ENCODE assay signal across 9 mouse cellular contexts in the genomic region with DNA sequence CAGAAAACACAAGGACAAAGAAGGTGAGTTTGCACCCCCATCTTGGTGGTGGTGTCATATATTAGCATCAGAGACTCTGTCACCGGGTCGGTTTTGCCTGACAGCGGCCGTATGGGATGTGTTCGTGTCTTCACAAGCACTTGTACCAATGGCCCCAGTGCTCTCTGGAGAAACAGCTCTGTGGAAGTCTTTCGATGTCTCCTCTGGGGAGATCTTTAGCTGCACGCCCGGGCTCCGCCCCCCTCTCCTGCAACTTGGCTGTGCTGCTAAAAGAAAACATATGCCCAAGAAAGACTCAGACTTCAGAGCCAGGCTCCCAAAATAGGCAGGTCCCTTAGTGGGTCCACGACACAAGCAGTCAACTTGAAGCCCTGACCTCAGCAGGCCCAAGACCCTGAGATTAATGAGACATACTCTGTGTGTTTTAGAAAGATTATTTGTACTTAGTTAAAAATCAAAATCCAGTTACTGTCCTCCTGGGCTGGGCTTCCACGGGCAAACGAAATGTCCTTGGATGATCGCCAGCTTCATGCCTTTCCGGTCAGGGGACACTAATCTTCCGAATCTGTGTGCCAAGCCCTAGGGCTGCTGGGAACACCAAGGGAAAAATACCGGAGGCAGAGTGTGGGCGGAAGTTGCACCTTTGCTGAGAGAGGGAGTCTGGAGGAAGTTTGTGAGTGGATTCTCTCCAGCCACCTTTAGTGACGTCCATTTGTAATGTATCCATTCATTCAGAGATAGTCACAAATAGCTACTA. TPM values are rescaled to one million over a fixed set of nuclear protein-coding genes. Genes with fewer than 3 reads are reported as not detected.
DNase-seq lines count a peak whose midpoint lies in the region; ATAC-seq and TF ChIP-seq lines count a peak whose summit lies in the region.
"Had no signal": no experiment of that assay in that cellular context is flagged by ENCODE, and none has a peak within 500 bp of the region (broad histone marks: within the 10 kb centered on the region; RNA-seq: fewer than 3 reads in every experiment).

No protein-coding gene starts in this region.

- ATAC-seq in liver, postnatal 0 days = peak; percentile 86
- ATAC-seq in intestine, embryonic 15.5 days = no peak
- ATAC-seq in stomach, embryonic 15.5 days (ENCODE audit: insufficient read depth, low FRiP score, low read depth) = no peak

- peak; percentile 74 for DNase-seq in liver, postnatal 0 days
- no peak for DNase-seq in liver
- DNase-seq in cerebellum, postnatal 14 days = peak; percentile 87 to 92
- DNase-seq in heart, adult 11 months = peak; percentile 97
- DNase-seq in lung, adult 18-20 months = peak; percentile 77 to 88
- DNase-seq in thymus, postnatal 10 days (ENCODE audit: low spot score in 2 of 2) = no peak

- no peaks in the 10 kb centered on the region for H3K36me3 ChIP-seq in liver, postnatal 0 days (replicated peaks; ENCODE audit: insufficient read depth, low read length)
- H3K36me3 ChIP-seq in intestine, embryonic 15.5 days = no peaks in the 10 kb centered on the region
- no peaks in the 10 kb centered on the region for H3K36me3 ChIP-seq in stomach, embryonic 15.5 days
- H3K36me3 ChIP-seq: G1E had no signal

- WGBS in liver, postnatal 0 days (ENCODE audit: insufficient replicate concordance) = 63% methylated on average over 18 of the region's 18 CpGs
- WGBS in intestine, embryonic 15.5 days = 41% methylated on average over 18 of the region's 18 CpGs
- 34% methylated on average over 18 of the region's 18 CpGs for WGBS in stomach, embryonic 15.5 days

- no peak for TF ChIP-seq CTCF in liver, postnatal 0 days (IDR thresholded peaks at IDR 0.05; ENCODE audit: low read depth)

- no peak overlapping the region for H3K4me3 ChIP-seq in liver, postnatal 0 days (ENCODE audit: low read depth, low read length)
- no peak overlapping the region for H3K4me3 ChIP-seq in intestine, embryonic 15.5 days (replicated peaks)
- no peak overlapping the region for H3K4me3 ChIP-seq in stomach, embryonic 15.5 days (replicated peaks)

- peaks cover 14% of the 10 kb centered on the region for H3K4me1 ChIP-seq in liver, postnatal 0 days (ENCODE audit: insufficient read depth)
- peaks cover 29% of the 10 kb centered on the region for H3K4me1 ChIP-seq in intestine, embryonic 15.5 days (replicated peaks)
- H3K4me1 ChIP-seq in stomach, embryonic 15.5 days = peaks cover 34% of the 10 kb centered on the region

- TF ChIP-seq EP300 in liver, postnatal 0 days (IDR thresholded peaks at IDR 0.05; ENCODE audit: low read depth) = peak; percentile 5; the same call in 1 of the 2 replicates

- H3K4me2 ChIP-seq in liver, postnatal 0 days (ENCODE audit: low read depth, low read length) = 0 out of 2 replicates have a peak overlapping the region, but pooled peaks have one; percentile 15
- 0 out of 2 replicates have a peak overlapping the region, but pooled peaks have one; percentile 1 for H3K4me2 ChIP-seq in intestine, embryonic 15.5 days (replicated peaks)
- no peak overlapping the region for H3K4me2 ChIP-seq in stomach, embryonic 15.5 days

- H3K27ac ChIP-seq in liver, postnatal 0 days (ENCODE audit: low read depth) = peak overlapping the region; percentile 78
- H3K27ac ChIP-seq in intestine, embryonic 15.5 days = peak overlapping the region; percentile 29
- peak overlapping the region; percentile 67 for H3K27ac ChIP-seq in stomach, embryonic 15.5 days

- H3K9me3 ChIP-seq in liver, postnatal 0 days (ENCODE audit: low read length) = no peaks in the 10 kb centered on the region
- H3K9me3 ChIP-seq in intestine, embryonic 15.5 days = no peaks in the 10 kb centered on the region
- no peaks in the 10 kb centered on the region for H3K9me3 ChIP-seq in stomach, embryonic 15.5 days
- H3K9me3 ChIP-seq: G1E had no signal

- H3K27me3 ChIP-seq in liver, postnatal 0 days (ENCODE audit: insufficient read depth, low read length) = no peaks in the 10 kb centered on the region
- H3K27me3 ChIP-seq in intestine, embryonic 15.5 days (replicated peaks) = no peaks in the 10 kb centered on the region
- no peaks in the 10 kb centered on the region for H3K27me3 ChIP-seq in stomach, embryonic 15.5 days (replicated peaks)

- H3K9ac ChIP-seq in liver, postnatal 0 days (replicated peaks) = no peak overlapping the region
- H3K9ac ChIP-seq in intestine, embryonic 15.5 days = no peak overlapping the region
- no peak overlapping the region for H3K9ac ChIP-seq in stomach, embryonic 15.5 days

RNA-seq across cellular contexts. Expression of a gene that starts 41.7 kb away (rescaled TPM):
- 39.0 and 41.2 TPM in 2 replicates for polyA plus RNA-seq in liver, postnatal 0 days (2015; fragmentation: Nextera tagmentation; extraction: Ambion mirVana)
- 65.1 and 73.7 TPM in 2 replicates for polyA plus RNA-seq in intestine, embryonic 15.5 days (2015; fragmentation: Nextera tagmentation; extraction: Ambion mirVana)
- 78.6 and 86.9 TPM in 2 replicates for polyA plus RNA-seq in stomach, embryonic 15.5 days (2015; fragmentation: Nextera tagmentation; extraction: Ambion mirVana)

Comparison
In these comparisons a context has a peak if more than half of its experiments do, and no peak if none do; other contexts are left out.
1. DNase-seq: peak in liver, postnatal 0 days (single experiment), cerebellum, postnatal 14 days (2 of 2), heart, adult 11 months (single experiment) and lung, adult 18-20 months (2 of 2); none in liver (single experiment) and thymus, postnatal 10 days (0 of 2).
2. Peak in every context shown above with its lines, with median percentiles within 50 percentile points of each other: H3K27ac ChIP-seq.